Mouse (Mus musculus): ENCODE results near the gene Phc2. TPM values are rescaled to one million over a fixed set of nuclear protein-coding genes. Genes with fewer than 3 reads are reported as not detected.

Gene Phc2
- polyA plus RNA-seq, 3 experiments from 2014 or later: 9.9 to 16.1 (median 15.0) TPM

GRCm38 (mm10) chr4:128721761-128722160 lies 67.3 kb downstream of the Phc2 start:
- ATAC-seq: no peak

DNA sequence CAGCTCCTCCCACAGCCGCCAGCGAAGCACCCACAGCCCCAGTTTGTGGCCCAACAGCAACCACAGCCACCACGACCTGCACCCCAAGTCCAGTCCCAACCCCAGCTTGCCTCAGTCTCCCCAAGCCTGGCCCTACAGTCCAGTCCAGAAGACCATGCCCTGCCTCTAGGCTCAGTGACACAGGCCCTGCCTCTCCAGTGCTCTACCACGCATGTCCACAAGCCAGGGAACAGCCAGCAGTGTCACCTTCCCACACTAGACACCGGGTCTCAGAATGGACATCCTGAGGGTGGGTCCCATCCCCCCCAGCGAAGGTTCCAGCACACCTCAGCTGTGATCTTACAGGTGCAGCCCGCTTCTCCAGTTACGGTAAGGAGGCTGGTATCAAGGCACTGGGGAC lies 68.4 kb downstream of the Phc2 start:
- ATAC-seq: no peak

- no peak for ATAC-seq
Measured at GRCm38 (mm10) chr4:128723431-128723830, 68.9 kb downstream of the Phc2 start.

GRCm38 (mm10) chr4:128724059-128724458 lies 69.6 kb downstream of the Phc2 start:
- ATAC-seq: no peak

GRCm38 (mm10) chr4:128727019-128727720 lies 72.7 kb downstream of the Phc2 start:
- ATAC-seq: peak; percentile 71

DNA sequence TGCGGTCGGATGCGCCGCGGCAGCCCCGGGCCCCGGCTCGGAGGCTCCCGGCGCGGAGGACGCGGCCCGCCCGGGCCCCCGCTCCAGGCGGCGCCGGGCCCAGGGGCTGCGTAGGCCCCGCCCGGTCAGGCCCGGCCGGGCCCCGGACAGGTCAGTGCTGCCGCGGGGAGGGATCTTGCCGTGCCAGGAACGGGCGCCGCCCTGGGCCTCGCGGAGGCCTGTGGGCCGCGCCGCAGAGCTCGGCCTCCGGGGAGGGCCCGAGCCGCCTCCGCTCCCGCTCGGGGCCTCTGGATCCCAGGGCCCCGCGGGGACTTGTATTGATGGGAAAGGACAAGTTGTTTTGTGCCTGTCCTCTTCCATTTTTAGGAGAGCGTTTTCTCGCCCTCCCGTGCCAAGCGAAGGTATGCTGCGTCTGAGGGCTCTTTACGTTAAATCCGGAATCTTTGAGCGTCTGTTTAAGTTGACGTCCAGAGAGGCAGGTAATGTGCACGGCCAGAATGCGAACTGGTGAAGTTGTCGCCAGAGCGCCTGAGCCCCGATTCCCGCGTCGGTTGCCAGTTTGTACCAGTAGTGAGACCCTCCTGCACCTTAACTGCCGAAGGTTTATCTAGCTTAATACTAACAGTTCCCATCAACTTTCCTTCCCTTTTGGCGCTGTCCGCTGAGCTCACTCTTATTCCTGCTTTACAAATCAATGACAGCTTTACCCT lies 73.4 kb downstream of the Phc2 start:
- peak; percentile 16 for ATAC-seq

DNA sequence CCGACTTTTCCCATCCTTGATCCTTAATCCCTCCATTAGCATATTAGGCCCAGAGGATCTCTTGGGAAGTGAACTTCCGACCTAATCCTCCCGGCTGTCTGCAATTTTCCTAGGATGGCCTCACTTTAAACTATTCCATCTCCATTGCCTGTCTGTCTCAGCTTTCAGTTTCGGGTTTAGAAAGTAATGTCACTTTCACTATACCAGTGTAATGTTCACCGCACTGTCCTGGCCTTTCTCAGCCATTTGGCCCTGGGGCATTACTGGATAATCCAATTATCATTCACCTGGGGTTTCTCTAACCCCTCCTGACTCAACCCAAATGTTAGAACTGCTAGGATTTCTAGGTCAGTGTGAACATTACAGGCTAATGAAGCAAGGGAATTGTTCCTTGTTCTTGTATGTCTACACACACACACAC lies 73.9 kb downstream of the Phc2 start:
- peak; percentile 54 for ATAC-seq

DNA sequence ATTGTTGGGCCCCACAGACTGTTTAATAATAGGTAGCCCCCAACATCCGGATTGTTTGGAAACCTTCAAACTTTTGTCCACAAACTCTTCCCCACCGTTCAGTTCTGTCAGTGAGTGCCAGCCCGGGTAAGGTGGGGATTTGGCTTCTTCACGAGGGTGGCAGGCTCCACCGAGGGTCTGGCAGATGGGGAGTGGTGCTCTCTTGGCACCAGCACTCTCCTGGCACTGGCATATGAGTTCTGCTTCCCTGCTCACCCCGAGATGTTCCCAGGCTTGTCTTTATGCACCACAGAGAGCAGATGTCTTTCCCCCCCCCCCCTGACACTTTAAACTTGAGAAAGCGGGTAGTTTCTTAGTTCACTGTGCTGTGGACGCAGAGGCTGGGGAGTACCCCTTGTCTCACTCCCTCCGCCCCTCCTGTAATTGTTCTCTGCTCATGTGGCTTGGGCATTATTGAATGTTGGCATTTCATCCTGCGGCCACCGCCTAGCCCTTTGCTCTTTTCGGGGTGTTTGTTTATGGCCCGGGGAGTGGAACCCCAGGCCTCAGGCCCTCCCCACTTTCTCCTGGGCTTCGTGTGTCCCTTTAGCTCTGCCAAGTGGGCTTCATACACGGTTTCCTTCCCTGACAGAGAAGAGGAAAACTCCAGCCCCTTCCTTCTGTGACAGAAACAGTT lies 74.7 kb downstream of the Phc2 start:
- ATAC-seq: no peak

DNA sequence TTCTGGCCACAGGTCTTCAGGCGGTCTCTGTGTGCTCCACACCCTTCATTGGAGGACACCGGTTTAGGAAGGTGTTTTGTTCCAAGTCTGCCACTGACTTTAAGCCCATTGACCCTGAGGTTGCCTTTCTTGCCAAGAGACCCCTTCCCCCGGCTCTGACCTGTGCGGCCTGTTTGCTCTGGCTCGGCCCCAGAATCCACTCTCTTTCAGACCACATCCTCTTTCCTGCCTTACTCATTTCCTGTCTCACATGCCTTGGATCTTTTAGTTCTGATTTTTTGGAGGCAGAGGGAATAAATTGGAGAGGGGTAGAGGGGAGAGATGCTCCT lies 75.2 kb downstream of the Phc2 start:
- ATAC-seq: peak; percentile 10

DNA sequence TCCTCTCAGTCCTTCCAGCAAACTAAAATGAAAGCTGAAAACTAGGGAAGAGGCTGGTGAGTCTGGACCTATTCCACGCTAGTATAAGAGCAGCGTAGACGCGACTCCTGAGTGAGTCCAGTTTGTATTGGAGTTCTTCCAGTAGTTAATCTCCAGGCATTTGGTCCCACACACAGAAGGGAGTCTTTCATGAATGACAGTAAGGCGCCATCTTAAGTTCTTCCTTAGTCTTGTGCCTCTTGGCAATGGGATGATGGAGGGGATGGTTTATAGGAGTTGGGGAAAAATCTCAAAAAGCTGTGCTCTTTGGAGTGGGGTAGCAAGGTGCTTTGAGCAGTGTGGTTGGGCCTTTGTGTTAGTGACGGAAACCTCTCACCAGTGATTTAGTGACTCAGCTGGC lies 75.8 kb downstream of the Phc2 start:
- no peak for ATAC-seq

GRCm38 (mm10) chr4:128732794-128733193 lies 78.3 kb downstream of the Phc2 start:
- no peak for ATAC-seq

DNA sequence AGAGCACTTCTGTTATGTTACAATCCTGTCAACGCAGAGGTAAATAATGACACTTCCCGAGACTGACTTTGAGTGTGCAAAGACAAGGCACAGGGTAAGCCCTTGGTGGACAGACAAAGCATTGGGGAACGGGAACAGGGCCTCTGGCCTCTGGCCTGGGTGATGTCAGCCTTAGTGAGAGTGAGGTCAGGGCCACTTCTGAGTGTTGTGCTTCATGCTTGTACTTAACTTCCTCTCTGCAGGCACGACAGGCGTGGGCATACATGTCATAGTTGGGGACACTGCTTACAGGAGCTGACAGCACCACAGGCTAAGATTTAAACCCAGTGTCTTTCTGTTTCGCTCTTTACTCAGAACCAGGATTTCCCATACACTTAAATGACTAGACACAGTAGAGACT lies 79.0 kb downstream of the Phc2 start:
- peak; percentile 20 for ATAC-seq

DNA sequence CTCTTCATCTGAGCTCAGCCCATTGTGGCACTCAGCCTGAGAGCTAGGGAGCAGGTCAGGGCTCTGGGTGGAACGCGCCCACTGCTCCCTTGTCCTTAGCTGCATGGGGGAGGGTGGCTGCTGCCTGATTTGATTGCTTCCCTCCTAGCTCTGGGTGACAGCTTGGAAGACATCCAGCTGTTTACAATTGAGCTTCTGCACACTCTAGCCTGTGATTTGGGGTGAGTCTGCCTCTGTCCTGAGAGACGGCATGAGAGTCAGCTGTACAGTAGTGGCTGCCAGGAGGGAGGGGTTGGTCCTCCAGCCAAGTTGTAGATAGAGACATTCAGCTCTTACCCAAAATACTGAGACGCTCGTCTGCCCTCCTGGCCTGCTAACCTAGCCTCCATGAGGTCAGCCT lies 79.7 kb downstream of the Phc2 start:
- ATAC-seq: no peak

DNA sequence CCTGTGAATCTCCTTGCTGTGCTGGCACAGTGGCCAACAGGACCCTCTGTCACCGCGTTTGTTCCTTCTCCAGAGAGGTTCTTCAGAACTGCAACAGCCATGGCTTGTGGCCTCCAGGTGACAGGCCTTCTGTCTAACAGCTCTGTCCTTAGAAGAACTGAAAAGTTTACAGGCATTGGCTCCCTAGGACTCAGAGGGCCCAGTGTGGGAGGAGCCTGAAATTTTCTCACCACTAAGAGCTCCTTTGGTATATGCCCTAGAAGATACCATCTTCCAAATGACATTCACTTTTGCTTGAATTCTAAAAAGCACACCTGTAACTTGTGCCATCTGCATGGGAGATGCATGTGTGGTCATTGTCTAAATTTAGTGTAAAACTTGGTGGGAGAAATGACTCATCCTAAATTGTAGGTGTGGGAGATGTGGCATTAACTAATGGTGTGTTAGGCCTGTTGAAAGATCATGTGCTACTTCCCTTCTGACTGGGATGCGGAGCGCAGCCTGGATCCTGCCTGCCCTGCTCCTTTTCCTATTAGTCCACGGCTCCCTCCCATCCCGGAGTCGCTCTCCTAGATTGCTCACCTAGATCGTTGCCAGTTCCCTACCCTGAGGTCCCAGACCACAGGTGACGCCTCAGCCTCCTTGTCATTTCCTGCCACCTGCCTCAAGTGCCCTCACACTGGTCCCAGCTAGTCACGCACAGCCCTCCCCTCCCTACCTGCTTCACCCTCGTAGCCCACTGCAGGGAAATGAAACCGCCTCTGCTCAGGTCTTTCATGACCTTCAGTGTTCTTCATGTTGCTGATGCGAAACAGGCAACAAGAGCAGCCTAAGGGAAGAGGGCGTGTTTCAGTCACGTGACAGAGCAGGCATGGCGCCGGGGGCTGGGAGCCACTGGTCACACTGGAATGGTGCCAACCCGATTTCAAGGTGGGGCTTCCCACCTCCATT lies 80.5 kb downstream of the Phc2 start:
- peak; percentile 87 for ATAC-seq

- no peak for ATAC-seq
Measured at GRCm38 (mm10) chr4:128737137-128737589, 82.7 kb downstream of the Phc2 start.

- no peak for ATAC-seq
Measured at GRCm38 (mm10) chr4:128737825-128738610, 83.5 kb downstream of the Phc2 start.

GRCm38 (mm10) chr4:128740878-128741277 lies 86.4 kb downstream of the Phc2 start:
- peak; percentile 61 for ATAC-seq

DNA sequence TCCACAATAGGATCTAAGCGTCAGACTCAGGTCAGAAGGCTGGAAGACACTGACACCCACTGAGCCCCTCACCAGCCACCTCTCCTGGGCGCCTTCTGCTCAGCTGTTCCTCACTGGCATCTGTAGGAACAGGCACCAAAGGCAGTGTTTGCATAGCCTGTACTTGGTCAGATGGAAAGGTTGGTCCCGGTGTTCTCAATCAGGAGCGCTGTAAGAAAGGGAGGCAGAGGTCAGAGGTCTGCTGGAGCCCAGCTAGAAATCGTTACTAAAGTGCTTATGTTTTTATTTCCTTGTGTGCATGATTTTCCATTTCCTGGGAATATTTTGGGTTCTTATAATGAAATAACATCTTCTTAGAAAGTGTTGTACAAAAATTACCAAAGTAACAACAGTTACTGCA lies 87.4 kb downstream of the Phc2 start:
- no peak for ATAC-seq

- no peak for ATAC-seq
Measured at GRCm38 (mm10) chr4:128742379-128742970, 88.0 kb downstream of the Phc2 start.

GRCm38 (mm10) chr4:128743031-128743626 lies 88.6 kb downstream of the Phc2 start:
- no peak for ATAC-seq

DNA sequence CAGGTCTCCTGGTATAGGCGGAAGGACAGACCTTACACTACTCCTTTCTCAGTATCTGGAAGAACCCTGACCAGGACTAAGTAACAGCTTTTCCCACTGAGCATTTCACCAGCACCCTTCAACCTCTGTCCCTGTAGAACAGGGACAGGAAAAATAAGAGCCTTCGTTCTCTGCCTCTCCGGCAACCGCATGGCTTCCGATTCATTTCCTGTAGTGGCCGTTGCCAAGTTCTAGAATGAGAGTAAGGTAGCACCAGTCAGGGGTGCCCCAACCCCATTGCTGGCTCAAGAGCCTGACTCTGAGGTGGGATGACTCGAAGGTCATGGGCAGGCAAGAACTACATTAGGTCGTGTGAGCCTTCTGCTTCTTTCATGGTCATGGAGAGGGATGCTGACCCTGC lies 90.7 kb downstream of the Phc2 start:
- no peak for ATAC-seq

Measured in inflammation-experienced regulatory T-cells, adult 6 months (primary cell).